Mouse (Mus musculus) stomach, postnatal 0 days (tissue): ENCODE measurements at regions not wholly inside any gene's neighbourhood (a gene's known extent, or its start where the extent isn't known, plus 50 kb on each side); places are given as distances from the start of the nearest gene placed in this dataset.

ENCODE experiments used
- CTCF ChIP-seq: IDR thresholded peaks from 2 replicates; pipeline ENCODE4 v1.5.1; 2016; ENCODE audit warnings: antibody characterized with exemption, low read depth, mild to moderate bottlenecking, moderate library complexity
- EP300 ChIP-seq: optimal IDR thresholded peaks from 2 replicates; pipeline ENCODE3; 2016; ENCODE audit warnings: antibody characterized with exemption

DNA sequence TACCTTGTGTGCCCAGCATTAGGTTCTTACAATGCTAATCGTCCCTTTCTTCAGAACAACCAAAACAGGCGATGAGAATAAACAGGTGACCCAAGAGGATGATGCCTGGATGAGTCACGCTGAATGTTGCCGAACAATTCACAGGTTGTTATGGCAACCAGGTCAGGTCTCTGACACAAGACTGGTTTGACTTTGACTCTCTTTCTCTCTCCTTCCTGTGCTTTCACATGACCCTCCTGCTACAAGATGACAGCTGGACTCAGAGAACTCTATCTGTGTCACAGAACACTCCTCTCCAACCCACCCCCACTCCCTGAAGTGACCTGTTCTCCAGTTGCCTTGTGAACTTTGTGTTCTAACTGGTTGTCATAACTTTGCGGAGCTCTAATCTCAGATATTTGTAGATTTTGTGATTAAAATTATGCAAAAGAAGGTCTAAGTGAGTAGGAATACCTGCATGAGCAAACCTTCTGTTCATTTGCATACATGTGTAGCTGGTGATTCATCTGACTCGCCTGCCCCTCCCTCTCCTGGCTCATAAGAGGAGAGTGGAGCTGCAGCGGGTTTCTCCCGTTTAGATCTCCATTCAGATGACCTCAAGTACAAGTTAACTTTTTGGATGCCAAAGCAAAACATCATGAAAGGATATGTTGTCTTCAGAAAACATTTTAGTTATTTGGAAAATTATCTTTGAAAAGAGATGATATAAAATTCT is 126.2 kb upstream of the Nrip1 start:
- TF ChIP-seq CTCF, result no peak
- no peak for TF ChIP-seq EP300
